Comparison of ENCODE assay signal across 27 mouse cellular contexts in the genomic region with DNA sequence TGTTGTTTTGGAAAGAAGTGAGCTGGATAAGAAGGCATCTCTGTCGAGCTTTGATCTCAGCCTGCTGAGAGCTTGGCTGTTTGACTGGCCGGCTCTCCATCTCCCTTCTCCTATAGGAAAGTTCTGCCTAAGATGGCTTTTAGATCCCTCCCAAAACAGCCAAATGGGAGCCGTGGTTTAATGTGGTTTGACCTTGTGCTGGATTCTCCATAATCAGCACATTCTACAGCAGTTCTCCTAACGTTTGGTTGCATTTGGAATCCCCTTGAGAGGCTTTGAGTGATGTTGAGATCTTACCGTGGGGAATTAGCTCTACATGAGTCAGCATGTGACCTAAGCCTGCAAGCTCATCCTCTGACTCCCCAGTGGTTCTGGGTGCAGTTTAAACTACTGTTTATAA.
"Had no signal": no experiment of that assay in that cellular context is flagged by ENCODE, and none has a peak within 500 bp of the region (broad histone marks: within the 10 kb centered on the region; RNA-seq: fewer than 3 reads in every experiment).

No protein-coding gene starts in this region.

- H3K36me3 ChIP-seq: heart, embryonic 10.5 days; heart, embryonic 13.5 days; heart, embryonic 15.5 days; hindbrain, embryonic 13.5 days; hindbrain, embryonic 15.5 days; intestine, embryonic 15.5 days; limb, embryonic 10.5 days; limb, embryonic 12.5 days; liver, embryonic 13.5 days; liver, embryonic 15.5 days had no signal

- H3K4me3 ChIP-seq: gastrocnemius, adult 2 months; heart, embryonic 10.5 days; heart, embryonic 13.5 days; heart, embryonic 15.5 days; hindbrain, embryonic 13.5 days; hindbrain, embryonic 15.5 days; intestine, embryonic 15.5 days; layer of hippocampus, adult 2 months; left cerebral cortex, adult 2 months; limb, embryonic 10.5 days; limb, embryonic 12.5 days; liver, embryonic 13.5 days; liver, embryonic 15.5 days had no signal

- H3K27ac ChIP-seq: gastrocnemius, adult 2 months; heart, embryonic 10.5 days; heart, embryonic 13.5 days; heart, embryonic 15.5 days; hindbrain, embryonic 13.5 days; hindbrain, embryonic 15.5 days; intestine, embryonic 15.5 days; layer of hippocampus, adult 2 months; left cerebral cortex, adult 2 months; limb, embryonic 10.5 days; limb, embryonic 12.5 days; liver, embryonic 13.5 days; liver, embryonic 15.5 days had no signal

- H3K4me2 ChIP-seq: heart, embryonic 13.5 days; heart, embryonic 15.5 days; hindbrain, embryonic 13.5 days; hindbrain, embryonic 15.5 days; intestine, embryonic 15.5 days; limb, embryonic 12.5 days; liver, embryonic 11.5 days; liver, embryonic 13.5 days; liver, embryonic 15.5 days had no signal

- ATAC-seq: inflammation-experienced regulatory T-cells, adult 6 months; intestine, embryonic 15.5 days; intestine, postnatal 0 days had no signal

- H3K27me3 ChIP-seq: heart, embryonic 13.5 days; heart, embryonic 15.5 days; hindbrain, embryonic 13.5 days; hindbrain, embryonic 15.5 days; intestine, embryonic 15.5 days; limb, embryonic 12.5 days; liver, embryonic 13.5 days; liver, embryonic 15.5 days had no signal

- H3K4me1 ChIP-seq: heart, embryonic 10.5 days; heart, embryonic 13.5 days; heart, embryonic 15.5 days; hindbrain, embryonic 13.5 days; hindbrain, embryonic 15.5 days; intestine, embryonic 15.5 days; limb, embryonic 10.5 days; limb, embryonic 12.5 days; liver, embryonic 13.5 days; liver, embryonic 15.5 days had no signal

- H3K9me3 ChIP-seq: heart, embryonic 10.5 days; heart, embryonic 13.5 days; heart, embryonic 15.5 days; hindbrain, embryonic 15.5 days; intestine, embryonic 15.5 days; limb, embryonic 10.5 days; limb, embryonic 12.5 days; liver, embryonic 15.5 days had no signal

- DNase-seq: gastrocnemius, adult 2 months; gastrocnemius, postnatal 10 days; gastrocnemius, postnatal 25 days; heart, adult 18-20 months; heart, postnatal 14 days; heart, postnatal 36 days; kidney, adult 18-20 months; kidney, adult 8-10 months; kidney, postnatal 10 days; kidney, postnatal 25 days; kidney, postnatal 4 days; liver; liver, embryonic 13.5 days had no signal

- H3K9ac ChIP-seq: heart, embryonic 13.5 days; heart, embryonic 15.5 days; hindbrain, embryonic 13.5 days; hindbrain, embryonic 15.5 days; intestine, embryonic 15.5 days; limb, embryonic 12.5 days; liver, embryonic 13.5 days; liver, embryonic 15.5 days had no signal
